Mouse (Mus musculus) olfactory bulb, adult 2 months (tissue): ENCODE measurements around the gene Ocln. TPM values are rescaled to one million over a fixed set of nuclear protein-coding genes. Genes with fewer than 3 reads are reported as not detected.
A peak's percentile ranks its signal among the peaks of the same experiment; 100 is the strongest.
"Not testable (repeated sequence)": the region's sequence is repeated elsewhere in the genome, so short reads cannot be mapped to it uniquely, and the experiment has no call there.

Source experiments
- H3K27ac ChIP-seq: fragments of 200-500 bp; 2 replicates; pipeline ENCODE4 v1.5.1; 2012; ENCODE audit warnings: low read depth, low read length; ENCODE audit not compliant: insufficient read depth
- H3K4me1 ChIP-seq: fragments of 200-500 bp; 2 replicates; pipeline ENCODE4 v1.6.1; 2012; ENCODE audit warnings: low read length; ENCODE audit not compliant: control insufficient read depth, insufficient read depth
- H3K4me3 ChIP-seq: fragments of 200-500 bp; 2 replicates; pipeline ENCODE4 v1.5.1; 2012; ENCODE audit warnings: mild to moderate bottlenecking, low read depth, low read length, moderate library complexity; ENCODE audit not compliant: insufficient read depth
- CTCF ChIP-seq: fragments of 200-500 bp; IDR thresholded peaks from 2 replicates; pipeline ENCODE4 v1.5.1; 2012; ENCODE audit warnings: low read depth, mild to moderate bottlenecking, low read length, moderate library complexity; ENCODE audit not compliant: insufficient read depth
- POLR2A ChIP-seq: fragments of 200-500 bp; IDR thresholded peaks from 2 replicates; pipeline ENCODE4 v1.6.1; 2012; ENCODE audit warnings: mild to moderate bottlenecking, low read depth, low read length, moderate library complexity; ENCODE audit not compliant: insufficient read depth
- WGBS: fragments of 180-500 bp; shearing (Covaris S2); methylation state at CpG from one replicate; pipeline ENCODE4 v1.1.7; 2018; 5-methylcytosine and 5-hydroxymethylcytosine counted together
- polyA plus RNA-seq: library from polyadenylated mRNA; stranded (reverse); fragments of >200 nt; gene quantifications from 2 replicates; pipeline ENCODE4 v1.2.4, GENCODE M21; 2012; ENCODE audit warnings: low replicate concordance; ENCODE audit not compliant: missing spikeins, insufficient read depth, insufficient read length

Gene Ocln
- polyA plus RNA-seq, 1 experiment = not detected

GRCm38 (mm10) chr13:100511860-100512364 lies 40.6 kb downstream of the Ocln start:
- Histone ChIP-seq H3K27ac (no peak overlapping the region), H3K4me3 (no peak overlapping the region), H3K4me1 (no peaks in the 10 kb centered on the region)
- no peak for TF ChIP-seq CTCF
- TF ChIP-seq POLR2A = no peak
- 78% methylated on average over 4 of the region's 4 CpGs for WGBS

GRCm38 (mm10) chr13:100511146-100511859 lies 41.2 kb downstream of the Ocln start:
- TF ChIP-seq POLR2A (no peak), CTCF (no peak)
- WGBS = 75% methylated on average over 7 of the region's 7 CpGs
- Histone ChIP-seq H3K4me3 (no peak overlapping the region), H3K4me1 (no peaks in the 10 kb centered on the region), H3K27ac (no peak overlapping the region)

GRCm38 (mm10) chr13:100499625-100500024 lies 52.9 kb downstream of the Ocln start:
- H3K4me1 ChIP-seq, H3K4me3 ChIP-seq, H3K27ac ChIP-seq: not testable (repeated sequence)

GRCm38 (mm10) chr13:100495337-100495736 lies 57.2 kb downstream of the Ocln start:
- WGBS = 82% methylated on average over 4 of the region's 4 CpGs
- no peak overlapping the region for H3K4me3 ChIP-seq
- H3K27ac ChIP-seq = no peak overlapping the region
- TF ChIP-seq CTCF (no peak), POLR2A (no peak)
- no peaks in the 10 kb centered on the region for H3K4me1 ChIP-seq

- WGBS = 63% methylated on average over 8 of the region's 8 CpGs
- not testable (repeated sequence) for H3K4me3 ChIP-seq
Observed at GRCm38 (mm10) chr13:100494370-100494769, 58.1 kb downstream of the Ocln start.

GRCm38 (mm10) chr13:100493313-100493712 lies 59.2 kb downstream of the Ocln start:
- Histone ChIP-seq H3K4me3 (no peak overlapping the region), H3K27ac (no peak overlapping the region), H3K4me1 (peaks cover 2% of the 10 kb centered on the region; the same call in 1 of the 2 replicates)
- WGBS = 77% methylated on average over 8 of the region's 8 CpGs
- TF ChIP-seq CTCF (no peak), POLR2A (no peak)

More at GRCm38 (mm10) chr13:100494370-100494769, 58.1 kb downstream of the Ocln start:
- H3K4me1 ChIP-seq, H3K27ac ChIP-seq: not testable (repeated sequence)

- WGBS = under 1% methylated on average over 50 of the region's 51 CpGs
- Histone ChIP-seq H3K27ac (peak within 1 kb of the TSS; percentile 52; the same call in 1 of the 2 replicates), H3K4me1 (peaks cover 3% of the 10 kb centered on the region; the same call in 1 of the 2 replicates), H3K4me3 (peak within 1 kb of the TSS; percentile 95)
- TF ChIP-seq CTCF = peak; percentile 90
- no peak; the same call in 1 of the 2 replicates for TF ChIP-seq POLR2A
Observed at GRCm38 (mm10) chr13:100492061-100492787, 60.3 kb downstream of the Ocln start, which contains the start of gene Gtf2h2. Gene Gtf2h2 (minus strand): TSS chr13:100492579.

- WGBS = 15% methylated on average over 6 of the region's 6 CpGs
- Histone ChIP-seq H3K4me1 (peaks cover 3% of the 10 kb centered on the region; the same call in 1 of the 2 replicates), H3K27ac (no peak overlapping the region), H3K4me3 (peak overlapping the region; percentile 95)
- TF ChIP-seq POLR2A (no peak), CTCF (no peak)
Observed at GRCm38 (mm10) chr13:100491623-100492022, 60.9 kb downstream of the Ocln start.

- no peak for TF ChIP-seq POLR2A
- no peak for TF ChIP-seq CTCF
- WGBS = 88% methylated on average over 5 of the region's 5 CpGs
- peaks cover 3% of the 10 kb centered on the region; the same call in 1 of the 2 replicates for H3K4me1 ChIP-seq
- H3K4me3 ChIP-seq = no peak overlapping the region
- no peak overlapping the region for H3K27ac ChIP-seq
Observed at GRCm38 (mm10) chr13:100490424-100490823, 62.1 kb downstream of the Ocln start.
